ENCODE assay signal across 8 mouse cellular contexts in the genomic region with DNA sequence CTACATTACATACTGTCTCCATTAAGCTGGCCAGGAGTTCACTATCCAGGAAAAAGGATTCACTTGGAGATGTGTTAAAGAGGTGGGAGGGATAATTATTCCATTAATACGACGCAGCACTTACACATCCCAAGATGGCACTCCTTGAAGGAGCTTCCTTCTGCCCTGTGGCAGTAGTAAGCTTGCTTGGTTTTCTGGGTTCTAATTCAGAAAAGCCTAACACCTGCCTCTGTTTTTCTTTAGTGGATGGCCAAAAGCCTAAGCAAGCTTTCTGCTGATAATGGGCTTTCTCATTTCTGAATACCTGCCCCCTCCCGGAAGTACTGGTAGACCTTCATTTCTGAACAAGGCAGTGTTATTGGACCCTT. TPM values are rescaled to one million over a fixed set of nuclear protein-coding genes. Genes with fewer than 3 reads are reported as not detected.
DNase-seq lines count a peak whose midpoint lies in the region; ATAC-seq and TF ChIP-seq lines count a peak whose summit lies in the region.

No protein-coding gene starts in this region.

- ATAC-seq in kidney, postnatal 0 days (replicated peaks; ENCODE audit: low FRiP score, low read depth): peak; percentile 22; the same call in 1 of the 2 replicates
- 0 out of 2 replicates have a peak, but pooled peaks have one; percentile 23 for ATAC-seq in embryonic facial prominence, embryonic 12.5 days (ENCODE audit: insufficient number of reproducible peaks, insufficient read depth, low FRiP score, low TSS enrichment)
- no peak for ATAC-seq in hindbrain, embryonic 16.5 days
- no peak for ATAC-seq in midbrain, embryonic 14.5 days (ENCODE audit: low FRiP score, low TSS enrichment)
- no peak for ATAC-seq in megakaryocyte progenitor cell, adult 5-6 weeks (replicated peaks; ENCODE audit: poor library complexity)

- H3K9me3 ChIP-seq in kidney, postnatal 0 days (replicated peaks; ENCODE audit: low read length): no peaks in the 10 kb centered on the region
- no peaks in the 10 kb centered on the region for H3K9me3 ChIP-seq in embryonic facial prominence, embryonic 12.5 days
- H3K9me3 ChIP-seq in hindbrain, embryonic 16.5 days (ENCODE audit: control insufficient read depth, low read length): no peaks in the 10 kb centered on the region
- no peaks in the 10 kb centered on the region for H3K9me3 ChIP-seq in midbrain, embryonic 14.5 days (ENCODE audit: control insufficient read depth, low read length)

- no peak for TF ChIP-seq POLR2A in kidney, adult 2 months (IDR thresholded peaks at IDR 0.05; ENCODE audit: low read depth, low read length)

- WGBS in kidney, postnatal 0 days: 84% methylated on average over 3 of the region's 3 CpGs
- 92% methylated on average over 3 of the region's 3 CpGs for WGBS in kidney, adult 2 months
- 90% methylated on average over 3 of the region's 3 CpGs for WGBS in embryonic facial prominence, embryonic 12.5 days
- WGBS in hindbrain, embryonic 16.5 days: 73% methylated on average over 3 of the region's 3 CpGs
- WGBS in midbrain, embryonic 14.5 days: 78% methylated on average over 3 of the region's 3 CpGs

- no peaks in the 10 kb centered on the region for H3K36me3 ChIP-seq in kidney, postnatal 0 days (ENCODE audit: insufficient read depth, low read length)
- H3K36me3 ChIP-seq in kidney, adult 2 months (ENCODE audit: control insufficient read depth, insufficient read depth, low read length): no peaks in the 10 kb centered on the region; the same call in 1 of the 2 replicates
- peaks cover 3% of the 10 kb centered on the region; the same call in 1 of the 2 replicates for H3K36me3 ChIP-seq in embryonic facial prominence, embryonic 12.5 days
- no peaks in the 10 kb centered on the region for H3K36me3 ChIP-seq in hindbrain, embryonic 16.5 days (ENCODE audit: control insufficient read depth, insufficient read depth, low read length)
- H3K36me3 ChIP-seq in midbrain, embryonic 14.5 days (ENCODE audit: control insufficient read depth, insufficient read depth, low read length): no peaks in the 10 kb centered on the region

- no peak overlapping the region for H3K27ac ChIP-seq in kidney, postnatal 0 days
- H3K27ac ChIP-seq in kidney, adult 2 months (ENCODE audit: insufficient read depth, low read depth, low read length): no peak overlapping the region
- H3K27ac ChIP-seq in embryonic facial prominence, embryonic 12.5 days: 0 out of 2 replicates have a peak overlapping the region, but pooled peaks have one; percentile 70
- H3K27ac ChIP-seq in hindbrain, embryonic 16.5 days (ENCODE audit: low read depth, low read length): no peak overlapping the region
- H3K27ac ChIP-seq in midbrain, embryonic 14.5 days (replicated peaks; ENCODE audit: low read depth, low read length): 0 out of 2 replicates have a peak overlapping the region, but pooled peaks have one; percentile 66

- H3K4me2 ChIP-seq in kidney, postnatal 0 days (ENCODE audit: low read length): peak overlapping the region; percentile 79
- H3K4me2 ChIP-seq in embryonic facial prominence, embryonic 12.5 days (replicated peaks): peak overlapping the region; percentile 72
- H3K4me2 ChIP-seq in hindbrain, embryonic 16.5 days (ENCODE audit: low read length): peak overlapping the region; percentile 93
- peak overlapping the region; percentile 79 for H3K4me2 ChIP-seq in midbrain, embryonic 14.5 days (ENCODE audit: low read length)

- no peak overlapping the region for H3K4me3 ChIP-seq in kidney, postnatal 0 days (replicated peaks; ENCODE audit: low read depth, low read length)
- H3K4me3 ChIP-seq in kidney, adult 2 months (ENCODE audit: insufficient read depth, low read depth, low read length): no peak overlapping the region
- no peak overlapping the region for H3K4me3 ChIP-seq in embryonic facial prominence, embryonic 12.5 days
- H3K4me3 ChIP-seq in hindbrain, embryonic 16.5 days (ENCODE audit: low read length): no peak overlapping the region
- no peak overlapping the region for H3K4me3 ChIP-seq in midbrain, embryonic 14.5 days (replicated peaks; ENCODE audit: low read depth, low read length)

- no peak for DNase-seq in kidney, postnatal 0 days (ENCODE audit: low spot score)
- no peak for DNase-seq in kidney, adult 2 months
- no peak for DNase-seq in midbrain, embryonic 14.5 days
- no peak for DNase-seq in gastrocnemius, adult 18-20 months (ENCODE audit: low spot score)
- DNase-seq in layer of hippocampus, adult 9-11 months: no peak

- no peak for TF ChIP-seq CTCF in kidney, postnatal 0 days (IDR thresholded peaks at IDR 0.05; ENCODE audit: low read depth)
- no peak for TF ChIP-seq CTCF in kidney, adult 2 months (conservative IDR thresholded peaks at IDR 0.05; ENCODE audit: insufficient read depth, insufficient read length, low read depth, low read length)

- no peaks in the 10 kb centered on the region; the same call in 1 of the 2 replicates for H3K4me1 ChIP-seq in kidney, postnatal 0 days (replicated peaks; ENCODE audit: insufficient read depth, low read length)
- 0 out of 2 replicates have a peak, but pooled peaks cover 3% of the 10 kb centered on the region for H3K4me1 ChIP-seq in kidney, adult 2 months (ENCODE audit: control insufficient read depth, insufficient read depth, low read length)
- peaks cover 8% of the 10 kb centered on the region for H3K4me1 ChIP-seq in embryonic facial prominence, embryonic 12.5 days
- H3K4me1 ChIP-seq in hindbrain, embryonic 16.5 days (ENCODE audit: control insufficient read depth, insufficient read depth, low read depth, low read length): peaks cover 5% of the 10 kb centered on the region
- H3K4me1 ChIP-seq in midbrain, embryonic 14.5 days (ENCODE audit: control insufficient read depth, insufficient read depth, low read length): peaks cover 4% of the 10 kb centered on the region; the same call in 1 of the 2 replicates

- no peaks in the 10 kb centered on the region for H3K27me3 ChIP-seq in kidney, postnatal 0 days (ENCODE audit: insufficient read depth, low read length)
- H3K27me3 ChIP-seq in kidney, adult 2 months (replicated peaks; ENCODE audit: control insufficient read depth, insufficient read depth, low read length): no peaks in the 10 kb centered on the region
- H3K27me3 ChIP-seq in embryonic facial prominence, embryonic 12.5 days: no peaks in the 10 kb centered on the region
- H3K27me3 ChIP-seq in hindbrain, embryonic 16.5 days (replicated peaks; ENCODE audit: control insufficient read depth, insufficient read depth, low read length): no peaks in the 10 kb centered on the region
- H3K27me3 ChIP-seq in midbrain, embryonic 14.5 days (ENCODE audit: control insufficient read depth, insufficient read depth, low read length): no peaks in the 10 kb centered on the region

- 0 out of 2 replicates have a peak overlapping the region, but pooled peaks have one; percentile 79 for H3K9ac ChIP-seq in kidney, postnatal 0 days (ENCODE audit: low read depth, low read length)
- H3K9ac ChIP-seq in embryonic facial prominence, embryonic 12.5 days: 0 out of 2 replicates have a peak overlapping the region, but pooled peaks have one; percentile 75
- no peak overlapping the region for H3K9ac ChIP-seq in hindbrain, embryonic 16.5 days (ENCODE audit: low read depth, low read length)
- H3K9ac ChIP-seq in midbrain, embryonic 14.5 days (replicated peaks; ENCODE audit: low read length): peak overlapping the region; percentile 78; the same call in 1 of the 2 replicates

RNA-seq across cellular contexts. Expression of gene Bcap29, which starts 0.8 kb away (rescaled TPM):
- 35.3 TPM in 2 replicates for polyA plus RNA-seq in kidney, postnatal 0 days (2015; fragmentation: Nextera tagmentation; extraction: Ambion mirVana)
- 2.4 and 4.7 TPM in 2 replicates for polyA plus RNA-seq in kidney, adult 2 months (2012; rRNA removed)
- polyA plus RNA-seq in embryonic facial prominence, embryonic 12.5 days (2016; fragmentation: Nextera tagmentation; extraction: Ambion mirVana): 30.0 and 33.5 TPM in 2 replicates
- polyA plus RNA-seq in hindbrain, embryonic 16.5 days (2015; fragmentation: Nextera tagmentation; extraction: Ambion mirVana): 29.6 and 30.0 TPM in 2 replicates
- polyA plus RNA-seq in midbrain, embryonic 14.5 days (2014; fragmentation: Nextera tagmentation; extraction: Ambion mirVana): 31.6 TPM in 2 replicates
- 10 to 100 TPM; 31.6 to 32.1 TPM for total RNA-seq in gastrocnemius, adult 18-20 months (2021)
- total RNA-seq in megakaryocyte progenitor cell, adult 5-6 weeks (2015): 126 and 137 TPM in 2 replicates
- total RNA-seq in megakaryocyte progenitor cell, adult 5-6 weeks (2017): 47.5 and 56.2 TPM in 2 replicates

RNA-seq across cellular contexts. Expression of gene Dus4l, which starts 19.4 kb away (rescaled TPM):
- polyA plus RNA-seq in kidney, postnatal 0 days (2015; fragmentation: Nextera tagmentation; extraction: Ambion mirVana): 12.8 and 13.4 TPM in 2 replicates
- polyA plus RNA-seq in kidney, adult 2 months (2012; rRNA removed): 3.3 and 3.4 TPM in 2 replicates
- 9.6 and 10.5 TPM in 2 replicates for polyA plus RNA-seq in embryonic facial prominence, embryonic 12.5 days (2016; fragmentation: Nextera tagmentation; extraction: Ambion mirVana)
- polyA plus RNA-seq in hindbrain, embryonic 16.5 days (2015; fragmentation: Nextera tagmentation; extraction: Ambion mirVana): 6.8 and 7.9 TPM in 2 replicates
- polyA plus RNA-seq in midbrain, embryonic 14.5 days (2014; fragmentation: Nextera tagmentation; extraction: Ambion mirVana): 8.7 and 9.8 TPM in 2 replicates
- total RNA-seq in gastrocnemius, adult 18-20 months (2021): 1 to 10 TPM; 3.7 to 4.0 TPM
- 15.5 and 17.7 TPM in 2 replicates for total RNA-seq in megakaryocyte progenitor cell, adult 5-6 weeks (2015)
- total RNA-seq in megakaryocyte progenitor cell, adult 5-6 weeks (2017): 10.0 and 15.4 TPM in 2 replicates

RNA-seq across cellular contexts. Expression of gene Cog5, which starts 19.4 kb away (rescaled TPM):
- 22.9 and 24.1 TPM in 2 replicates for polyA plus RNA-seq in kidney, postnatal 0 days (2015; fragmentation: Nextera tagmentation; extraction: Ambion mirVana)
- 16.7 and 17.7 TPM in 2 replicates for polyA plus RNA-seq in kidney, adult 2 months (2012; rRNA removed)
- polyA plus RNA-seq in embryonic facial prominence, embryonic 12.5 days (2016; fragmentation: Nextera tagmentation; extraction: Ambion mirVana): 34.8 and 35.8 TPM in 2 replicates
- 20.7 and 26.4 TPM in 2 replicates for polyA plus RNA-seq in hindbrain, embryonic 16.5 days (2015; fragmentation: Nextera tagmentation; extraction: Ambion mirVana)
- polyA plus RNA-seq in midbrain, embryonic 14.5 days (2014; fragmentation: Nextera tagmentation; extraction: Ambion mirVana): 30.2 and 35.6 TPM in 2 replicates
- 10 to 100 TPM; 33.4 to 33.9 TPM for total RNA-seq in gastrocnemius, adult 18-20 months (2021)
- 91.9 and 93.5 TPM in 2 replicates for total RNA-seq in megakaryocyte progenitor cell, adult 5-6 weeks (2015)
- total RNA-seq in megakaryocyte progenitor cell, adult 5-6 weeks (2017): 60.3 and 62.2 TPM in 2 replicates

Comparison
In these comparisons a context has a peak if more than half of its experiments do, and no peak if none do; other contexts are left out.
1. ATAC-seq: peak in kidney, postnatal 0 days (single experiment) and embryonic facial prominence, embryonic 12.5 days (single experiment); none in hindbrain, embryonic 16.5 days (single experiment), midbrain, embryonic 14.5 days (single experiment) and megakaryocyte progenitor cell, adult 5-6 weeks (single experiment).
2. H3K27ac ChIP-seq: peak in embryonic facial prominence, embryonic 12.5 days (single experiment) and midbrain, embryonic 14.5 days (single experiment); none in kidney, postnatal 0 days (single experiment), kidney, adult 2 months (single experiment) and hindbrain, embryonic 16.5 days (single experiment).
3. Peak in every context shown above with its lines, with median percentiles within 50 percentile points of each other: H3K4me2 ChIP-seq.